Mouse (Mus musculus) heart, adult 9 months (tissue): ENCODE results near the gene Olfr520.
"Not testable (repeated sequence)": the region's sequence is repeated elsewhere in the genome, so short reads cannot be mapped to it uniquely, and the experiment has no call there.

Source experiments
- DNase-seq, 2 experiments: peaks; one replicate each; pipeline ENCODE4 v3.0.0; 2022; ENCODE audit warnings: low spot score in 2 of 2

Olfr520 gene

GRCm38 (mm10) chr7:99712431-99712830, 17.6 kb upstream of the Olfr520 start:
- DNase-seq = no peak

GRCm38 (mm10) chr7:99716536-99716935, 13.5 kb upstream of the Olfr520 start:
- no peak for DNase-seq

- DNase-seq = peak; percentile 62 to 70
These were observed 4.5 kb downstream of the Olfr520 start for GRCm38 (mm10) chr7:99734612-99735011.

GRCm38 (mm10) chr7:99735491-99735890, 5.4 kb downstream of the Olfr520 start:
- not testable (repeated sequence) for DNase-seq

- no peak for DNase-seq
These were observed 9.2 kb downstream of the Olfr520 start for GRCm38 (mm10) chr7:99739276-99739675.

GRCm38 (mm10) chr7:99763207-99763606, 33.1 kb downstream of the Olfr520 start, which contains the start of gene Olfr521:
Olfr521 (plus strand) TSS chr7:99763507.
- no peak for DNase-seq

GRCm38 (mm10) chr7:99781385-99781784, 51.3 kb downstream of the Olfr520 start:
- DNase-seq = no peak

- DNase-seq = no peak
These were observed 51.8 kb downstream of the Olfr520 start for GRCm38 (mm10) chr7:99781916-99782315.

GRCm38 (mm10) chr7:99783421-99783820, 53.3 kb downstream of the Olfr520 start:
- DNase-seq = no peak

- no peak for DNase-seq
These were observed 55.5 kb downstream of the Olfr520 start for GRCm38 (mm10) chr7:99785553-99785952.
